Mouse (Mus musculus): ENCODE measurements at regions not wholly inside any gene's neighbourhood (a gene's known extent, or its start where the extent isn't known, plus 50 kb on each side); places are given as distances from the start of the nearest gene placed in this dataset.
A peak's percentile ranks its signal among the peaks of the same experiment; 100 is the strongest.

GRCm38 (mm10) chr9:72166084-72166483 lies 54.4 kb upstream of the Tcf12 start:
- no peak for TF ChIP-seq CTCF (IDR thresholded peaks at IDR 0.05; ENCODE audit: insufficient read depth, low read depth, low read length)
- no peak for TF ChIP-seq POLR2A (IDR thresholded peaks at IDR 0.05; ENCODE audit: insufficient read depth, low read depth, low read length)
- Histone ChIP-seq H3K4me1 (ENCODE audit: control insufficient read depth, insufficient read depth, low read length) (no peaks in the 10 kb centered on the region), H3K27ac (ENCODE audit: insufficient read depth, low read depth, low read length) (no peak overlapping the region), H3K4me3 (ENCODE audit: insufficient read depth, low read depth, low read length) (no peak overlapping the region)
- WGBS = 68% methylated on average over 5 of the region's 5 CpGs

DNA sequence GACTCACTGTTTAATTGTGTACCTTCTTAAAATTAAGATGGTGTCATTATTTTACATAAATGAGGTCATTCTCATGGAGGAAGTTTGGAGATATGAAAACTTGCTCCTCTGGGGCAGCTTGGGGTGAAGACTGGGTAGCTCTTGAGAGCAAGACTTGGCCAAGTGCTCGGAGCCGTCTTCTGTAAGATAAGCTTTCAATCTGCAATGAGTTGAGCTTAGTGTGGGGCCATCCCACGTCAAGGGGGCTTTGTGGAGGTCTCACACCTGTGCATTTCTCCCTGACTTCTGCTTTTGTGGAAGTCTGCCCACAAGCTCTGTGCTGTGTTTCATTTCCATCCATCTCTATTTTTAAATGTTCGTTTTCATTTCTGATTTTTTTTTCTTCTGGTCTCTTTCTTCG lies 54.9 kb upstream of the Tcf12 start:
- Histone ChIP-seq H3K4me3 (ENCODE audit: insufficient read depth, low read depth, low read length) (no peak overlapping the region), H3K4me1 (ENCODE audit: control insufficient read depth, insufficient read depth, low read length) (no peaks in the 10 kb centered on the region), H3K27ac (ENCODE audit: insufficient read depth, low read depth, low read length) (no peak overlapping the region)
- WGBS = 88% methylated on average over 5 of the region's 5 CpGs
- no peak for TF ChIP-seq POLR2A (IDR thresholded peaks at IDR 0.05; ENCODE audit: insufficient read depth, low read depth, low read length)
- TF ChIP-seq CTCF (IDR thresholded peaks at IDR 0.05; ENCODE audit: insufficient read depth, low read depth, low read length) = no peak

- H3K4me1 ChIP-seq (ENCODE audit: control insufficient read depth, insufficient read depth, low read length) = no peaks in the 10 kb centered on the region
- 88% methylated on average over 5 of the region's 5 CpGs for WGBS
- H3K27ac ChIP-seq (ENCODE audit: insufficient read depth, low read depth, low read length) = no peak overlapping the region
- H3K4me3 ChIP-seq (ENCODE audit: insufficient read depth, low read depth, low read length) = no peak overlapping the region
- TF ChIP-seq CTCF (IDR thresholded peaks at IDR 0.05; ENCODE audit: insufficient read depth, low read depth, low read length) = no peak
Measured at GRCm38 (mm10) chr9:72169231-72169630, 57.6 kb upstream of the Tcf12 start.

- H3K4me1 ChIP-seq (ENCODE audit: control insufficient read depth, insufficient read depth, low read length) = no peaks in the 10 kb centered on the region
- 40% methylated on average over 12 of the region's 12 CpGs for WGBS
- TF ChIP-seq CTCF (IDR thresholded peaks at IDR 0.05; ENCODE audit: insufficient read depth, low read depth, low read length) = no peak
- no peak for TF ChIP-seq POLR2A (IDR thresholded peaks at IDR 0.05; ENCODE audit: insufficient read depth, low read depth, low read length)
- no peak overlapping the region for H3K27ac ChIP-seq (ENCODE audit: insufficient read depth, low read depth, low read length)
- peak overlapping the region; percentile 10; the same call in 1 of the 2 replicates for H3K4me3 ChIP-seq (ENCODE audit: insufficient read depth, low read depth, low read length)
Measured at GRCm38 (mm10) chr9:72169728-72170188, 58.1 kb upstream of the Tcf12 start.

GRCm38 (mm10) chr9:72170235-72170634 lies 58.6 kb upstream of the Tcf12 start:
- Histone ChIP-seq H3K4me3 (ENCODE audit: insufficient read depth, low read depth, low read length) (no peak overlapping the region), H3K4me1 (ENCODE audit: control insufficient read depth, insufficient read depth, low read length) (no peaks in the 10 kb centered on the region), H3K27ac (ENCODE audit: insufficient read depth, low read depth, low read length) (no peak overlapping the region)
- TF ChIP-seq CTCF (IDR thresholded peaks at IDR 0.05; ENCODE audit: insufficient read depth, low read depth, low read length) (no peak), POLR2A (IDR thresholded peaks at IDR 0.05; ENCODE audit: insufficient read depth, low read depth, low read length) (no peak)
- WGBS = 16% methylated on average over 9 of the region's 9 CpGs

DNA sequence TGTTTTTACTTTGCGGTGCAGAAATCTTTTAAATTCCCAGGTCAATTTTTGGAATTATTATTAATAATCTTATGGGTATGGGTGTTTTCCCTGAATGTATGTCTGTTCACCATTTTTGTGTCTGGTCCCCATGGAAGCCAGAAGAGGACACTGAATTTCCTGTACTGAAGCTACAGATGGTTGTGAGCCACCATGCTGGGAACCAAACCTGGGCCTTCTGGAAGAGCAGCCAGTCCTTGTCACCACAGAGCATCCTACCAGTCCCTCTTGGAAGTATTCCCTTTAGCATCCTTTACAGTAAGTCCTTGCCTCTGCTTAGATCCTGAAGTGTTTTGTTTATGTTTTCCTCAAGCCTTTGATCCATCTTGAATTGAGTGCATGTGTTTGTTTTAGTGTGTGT lies 60.7 kb upstream of the Tcf12 start:
- Histone ChIP-seq H3K4me1 (ENCODE audit: control insufficient read depth, insufficient read depth, low read length) (no peaks in the 10 kb centered on the region), H3K4me3 (ENCODE audit: insufficient read depth, low read depth, low read length) (no peak overlapping the region), H3K27ac (ENCODE audit: insufficient read depth, low read depth, low read length) (no peak overlapping the region)
- TF ChIP-seq CTCF (IDR thresholded peaks at IDR 0.05; ENCODE audit: insufficient read depth, low read depth, low read length) (no peak), POLR2A (IDR thresholded peaks at IDR 0.05; ENCODE audit: insufficient read depth, low read depth, low read length) (no peak)
- WGBS = 96% methylated on average over 1 of the region's 1 CpGs

GRCm38 (mm10) chr9:72180972-72181371 lies 69.3 kb upstream of the Tcf12 start:
- 42% methylated on average over 6 of the region's 6 CpGs for WGBS
- Histone ChIP-seq H3K27ac (ENCODE audit: insufficient read depth, low read depth, low read length) (no peak overlapping the region), H3K4me1 (ENCODE audit: control insufficient read depth, insufficient read depth, low read length) (peaks cover 3% of the 10 kb centered on the region), H3K4me3 (ENCODE audit: insufficient read depth, low read depth, low read length) (no peak overlapping the region)
- TF ChIP-seq POLR2A (IDR thresholded peaks at IDR 0.05; ENCODE audit: insufficient read depth, low read depth, low read length) (no peak), CTCF (IDR thresholded peaks at IDR 0.05; ENCODE audit: insufficient read depth, low read depth, low read length) (no peak)

DNA sequence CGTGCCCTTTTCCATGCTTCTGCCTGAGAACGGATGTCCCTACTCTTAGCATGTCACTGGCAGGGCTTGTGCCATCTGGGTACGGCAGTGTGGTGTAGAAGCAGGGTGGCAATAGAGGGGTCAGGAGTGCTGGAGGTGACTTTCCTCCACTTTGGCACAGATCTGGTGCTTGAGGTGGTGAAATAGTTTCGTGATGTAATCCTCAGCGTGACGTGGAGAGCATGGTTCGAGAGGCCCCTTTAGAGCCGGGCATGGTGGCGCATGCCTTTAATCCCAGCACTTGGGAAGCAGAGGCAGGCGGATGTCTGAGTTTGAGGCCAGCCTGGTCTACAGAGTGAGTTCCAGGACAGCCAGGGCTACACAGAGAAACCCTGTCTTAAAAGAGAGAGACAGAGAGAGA lies 71.7 kb upstream of the Tcf12 start:
- Histone ChIP-seq H3K27ac (ENCODE audit: insufficient read depth, low read depth, low read length) (no peak overlapping the region), H3K4me3 (ENCODE audit: insufficient read depth, low read depth, low read length) (no peak overlapping the region), H3K4me1 (ENCODE audit: control insufficient read depth, insufficient read depth, low read length) (peaks cover 3% of the 10 kb centered on the region)
- no peak for TF ChIP-seq POLR2A (IDR thresholded peaks at IDR 0.05; ENCODE audit: insufficient read depth, low read depth, low read length)
- no peak for TF ChIP-seq CTCF (IDR thresholded peaks at IDR 0.05; ENCODE audit: insufficient read depth, low read depth, low read length)
- WGBS = 93% methylated on average over 10 of the region's 10 CpGs

DNA sequence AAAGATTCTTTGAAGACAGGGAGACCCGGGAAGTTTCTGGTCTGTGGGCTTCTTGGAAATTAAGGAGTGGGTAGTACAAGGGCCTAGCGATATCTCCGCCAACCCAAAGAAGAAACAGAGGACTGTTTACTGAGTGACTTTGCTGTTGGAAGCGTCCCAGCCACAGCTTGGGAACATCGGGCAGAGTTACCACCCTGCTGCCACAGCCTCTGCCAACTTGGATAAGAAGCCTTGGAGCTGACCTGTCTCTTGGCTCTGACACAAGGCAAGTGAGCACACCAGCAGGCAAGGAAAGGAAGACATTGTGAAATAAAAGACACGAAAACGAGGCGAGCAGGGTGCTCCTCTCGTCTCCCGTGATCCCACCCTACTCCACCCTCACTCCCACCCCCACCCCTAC lies 72.3 kb upstream of the Tcf12 start:
- H3K4me3 ChIP-seq (ENCODE audit: insufficient read depth, low read depth, low read length) = no peak overlapping the region
- H3K27ac ChIP-seq (ENCODE audit: insufficient read depth, low read depth, low read length) = no peak overlapping the region
- TF ChIP-seq CTCF (IDR thresholded peaks at IDR 0.05; ENCODE audit: insufficient read depth, low read depth, low read length) = no peak
- no peak for TF ChIP-seq POLR2A (IDR thresholded peaks at IDR 0.05; ENCODE audit: insufficient read depth, low read depth, low read length)
- 52% methylated on average over 10 of the region's 10 CpGs for WGBS
- peaks cover 3% of the 10 kb centered on the region for H3K4me1 ChIP-seq (ENCODE audit: control insufficient read depth, insufficient read depth, low read length)

- Histone ChIP-seq H3K4me1 (ENCODE audit: control insufficient read depth, insufficient read depth, low read length) (no peaks in the 10 kb centered on the region), H3K27ac (ENCODE audit: insufficient read depth, low read depth, low read length) (no peak overlapping the region), H3K4me3 (ENCODE audit: insufficient read depth, low read depth, low read length) (no peak overlapping the region)
- TF ChIP-seq POLR2A (IDR thresholded peaks at IDR 0.05; ENCODE audit: insufficient read depth, low read depth, low read length) = no peak
- no peak for TF ChIP-seq CTCF (IDR thresholded peaks at IDR 0.05; ENCODE audit: insufficient read depth, low read depth, low read length)
- WGBS = 84% methylated on average over 7 of the region's 7 CpGs
Measured at GRCm38 (mm10) chr9:72189867-72190266, 78.2 kb upstream of the Tcf12 start.

Measured in olfactory bulb, adult 2 months (tissue).